Mouse (Mus musculus) bone marrow macrophage, adult 2 months (primary cell): ENCODE data around the gene Zfp607b. TPM values are rescaled to one million over a fixed set of nuclear protein-coding genes. Genes with fewer than 3 reads are reported as not detected.

ENCODE experiments used
- H3K27ac ChIP-seq: 2 replicates; pipeline ENCODE4 v1.5.1; 2012; ENCODE audit warnings: low read depth, low read length; ENCODE audit not compliant: insufficient read depth
- H3K4me1 ChIP-seq: 2 replicates; pipeline ENCODE4 v1.6.1; 2012; ENCODE audit warnings: low read length; ENCODE audit not compliant: control insufficient read depth, insufficient read depth
- H3K4me3 ChIP-seq: 2 replicates; pipeline ENCODE4 v1.5.1; 2012; ENCODE audit warnings: mild to moderate bottlenecking, low read length, moderate library complexity; ENCODE audit not compliant: insufficient read depth
- CTCF ChIP-seq: IDR thresholded peaks from 2 replicates; pipeline ENCODE4 v1.5.1; 2012; ENCODE audit warnings: low read depth, mild to moderate bottlenecking, low read length, moderate library complexity
- POLR2A ChIP-seq: IDR thresholded peaks from 2 replicates; pipeline ENCODE4 v1.6.1; 2012; ENCODE audit warnings: mild to moderate bottlenecking, low read depth, low read length, borderline replicate concordance
- polyA plus RNA-seq: library from polyadenylated mRNA; stranded (reverse); fragments of >200 nt; gene quantifications from 2 replicates; pipeline ENCODE4 v1.2.4, GENCODE M21; 2012; ENCODE audit not compliant: missing spikeins, insufficient read depth, insufficient read length

Gene Zfp607b
- polyA plus RNA-seq, 1 experiment, result 5.6 TPM

DNA sequence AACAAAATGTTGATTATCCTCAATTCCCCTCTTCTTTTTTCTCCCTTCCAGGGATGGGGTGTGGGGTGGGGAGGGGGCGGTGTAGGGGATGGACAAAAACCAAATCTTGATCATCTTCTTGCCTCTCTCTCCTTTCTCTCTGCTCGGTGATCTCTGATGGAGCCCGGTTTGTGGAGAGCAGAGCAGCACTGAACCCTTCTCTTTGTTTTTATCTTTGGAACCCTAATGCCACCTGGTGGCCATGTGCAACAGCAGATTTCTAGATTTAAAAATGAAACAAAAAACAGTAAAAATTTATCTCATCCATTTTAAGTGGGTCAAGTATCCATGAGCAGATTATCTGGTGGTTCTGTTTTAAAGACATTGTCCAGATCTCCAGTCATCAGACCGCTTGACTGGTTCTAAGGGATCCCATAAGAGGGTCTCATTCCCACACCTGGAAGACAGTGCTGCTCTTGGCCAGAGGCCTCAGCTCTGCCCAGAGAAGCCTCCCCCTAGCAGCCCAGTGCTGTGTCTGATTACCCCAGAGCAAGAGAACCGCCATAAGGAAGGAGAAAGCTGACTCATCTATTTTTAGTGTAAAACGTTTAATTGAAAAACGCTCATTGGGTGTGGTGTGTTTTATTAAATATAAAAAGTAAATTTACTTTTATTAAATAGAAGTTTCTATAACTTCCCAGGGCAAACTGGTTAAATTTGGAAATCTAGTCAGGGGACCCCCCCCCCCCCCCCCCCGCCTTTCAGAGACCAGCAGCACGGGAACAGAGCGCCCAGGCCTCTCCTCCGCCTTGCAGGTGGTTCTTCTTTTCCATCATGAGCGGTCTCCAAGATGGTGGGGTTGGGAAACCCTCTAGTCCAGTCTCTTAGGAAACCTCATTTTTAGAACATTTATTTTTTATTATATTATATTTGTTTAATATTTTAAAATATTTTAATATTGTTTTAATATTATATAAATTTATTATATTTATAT is 36.7 kb downstream of the Zfp607b start:
- TF ChIP-seq POLR2A, result no peak
- TF ChIP-seq CTCF, result no peak
- Histone ChIP-seq H3K27ac (no peak overlapping the region), H3K4me3 (no peak overlapping the region), H3K4me1 (no peaks in the 10 kb centered on the region)

GRCm38 (mm10) chr7:27727471-27727870 is 38.3 kb downstream of the Zfp607b start:
- no peak for TF ChIP-seq CTCF
- no peak for TF ChIP-seq POLR2A
- no peak overlapping the region for H3K4me3 ChIP-seq
- H3K27ac ChIP-seq, result no peak overlapping the region
- H3K4me1 ChIP-seq, result peaks cover 5% of the 10 kb centered on the region; the same call in 1 of the 2 replicates

- Histone ChIP-seq H3K4me3 (peak within 1 kb of the TSS; percentile 87), H3K4me1 (peaks cover 15% of the 10 kb centered on the region), H3K27ac (peak within 1 kb of the TSS; percentile 65)
- TF ChIP-seq CTCF, result no peak
- no peak for TF ChIP-seq POLR2A
These were observed 42.2 kb downstream of the Zfp607b start, which contains the start of gene Zfp60 for GRCm38 (mm10) chr7:27731281-27731883. Gene Zfp60 (plus strand): TSS chr7:27731389.

DNA sequence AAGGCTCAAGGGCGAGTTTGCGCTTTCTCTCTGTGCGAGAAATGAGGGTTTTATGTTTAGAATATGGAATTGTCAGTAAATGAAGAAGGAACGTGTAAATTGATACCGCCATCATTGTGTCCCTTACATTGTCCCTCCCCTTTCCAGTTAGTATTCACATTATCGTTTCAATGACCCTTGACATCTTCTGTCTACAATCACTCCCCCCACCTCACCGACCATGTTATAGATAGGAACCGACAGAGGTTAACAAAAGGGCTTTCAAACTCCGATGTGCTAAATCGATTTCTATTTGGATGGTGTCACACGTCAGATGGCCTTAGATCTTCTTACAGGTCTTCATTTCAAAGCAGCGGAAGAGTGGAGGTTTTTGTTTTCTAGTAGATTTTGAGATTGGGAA is 42.8 kb downstream of the Zfp607b start:
- TF ChIP-seq CTCF, result no peak
- no peak for TF ChIP-seq POLR2A
- Histone ChIP-seq H3K27ac (peak overlapping the region; percentile 65; the same call in 1 of the 2 replicates), H3K4me3 (peak overlapping the region; percentile 87), H3K4me1 (peaks cover 15% of the 10 kb centered on the region)

DNA sequence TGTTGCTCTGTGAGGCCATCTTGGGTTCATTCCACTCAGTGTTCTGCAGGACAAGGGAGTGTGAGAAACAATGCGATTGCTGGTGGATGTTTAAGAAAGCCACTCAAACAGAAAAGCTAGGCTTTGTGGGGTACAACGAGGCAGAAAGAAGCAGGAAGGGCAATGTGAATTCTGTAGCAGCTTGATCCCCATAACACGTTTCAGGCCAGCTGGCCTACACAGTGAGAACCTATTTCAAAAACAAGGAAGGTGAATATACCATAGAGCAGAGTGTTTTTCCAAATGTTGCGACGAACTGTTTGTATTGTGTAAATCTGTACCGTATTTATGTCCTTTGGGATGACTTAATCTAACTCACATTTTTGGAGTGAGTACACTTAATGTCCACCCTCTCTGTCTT is 43.4 kb downstream of the Zfp607b start:
- Histone ChIP-seq H3K4me1 (peaks cover 15% of the 10 kb centered on the region), H3K4me3 (0 out of 2 replicates have a peak overlapping the region, but pooled peaks have one; percentile 87), H3K27ac (no peak overlapping the region)
- TF ChIP-seq CTCF (no peak), POLR2A (no peak)

DNA sequence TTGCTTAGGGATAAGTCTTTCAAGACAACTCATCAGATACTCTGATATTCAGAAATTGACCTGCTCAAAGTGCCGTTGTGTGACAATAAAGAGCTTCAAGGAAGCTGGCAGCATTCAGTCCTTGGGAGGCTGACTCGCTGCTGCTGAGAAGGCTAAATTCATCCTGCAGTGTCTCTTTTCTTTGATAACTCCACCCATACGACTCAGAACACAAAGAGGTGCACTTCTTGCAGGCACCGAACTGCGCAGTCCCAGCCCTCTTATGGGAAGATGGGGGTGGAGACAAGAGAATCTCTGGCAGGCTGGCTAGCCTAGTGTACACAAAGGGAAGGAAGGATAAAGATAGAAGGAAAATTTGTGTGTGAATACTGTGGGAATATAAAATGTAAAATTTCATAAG is 46.3 kb downstream of the Zfp607b start:
- H3K4me3 ChIP-seq, result no peak overlapping the region
- no peak overlapping the region for H3K27ac ChIP-seq
- peaks cover 15% of the 10 kb centered on the region for H3K4me1 ChIP-seq
- no peak for TF ChIP-seq CTCF
- TF ChIP-seq POLR2A, result no peak

Other genes starting within 250 kb of the Zfp607b start
- gene Sptbn4, start 241.7 kb upstream of the Zfp607b start, polyA plus RNA-seq, result 0.48 and 0.73 TPM in 2 replicates
- gene Blvrb, start 241.4 kb upstream of the Zfp607b start, polyA plus RNA-seq, result 473 and 496 TPM in 2 replicates
- 19.5 and 20.9 TPM in 2 replicates for gene Sertad3, start 215.6 kb upstream of the Zfp607b start, polyA plus RNA-seq
- 22.1 and 24.7 TPM in 2 replicates for gene Sertad1, start 202.4 kb upstream of the Zfp607b start, polyA plus RNA-seq
- gene Prx, start 190.0 kb upstream of the Zfp607b start, polyA plus RNA-seq, result 0.57 and 0.68 TPM in 2 replicates
- gene Hipk4, start 166.1 kb upstream of the Zfp607b start, polyA plus RNA-seq, result 0.43 TPM in 1 of 2 replicates, not detected in the other
- gene Pld3, start 136.1 kb upstream of the Zfp607b start, polyA plus RNA-seq, result 397 TPM in 2 replicates
- 53.6 and 59.8 TPM in 2 replicates for gene 2310022A10Rik, start 136.1 kb upstream of the Zfp607b start, polyA plus RNA-seq
- gene Akt2, start 97.8 kb upstream of the Zfp607b start, polyA plus RNA-seq, result 67.1 and 83.5 TPM in 2 replicates
- not detected in 2 replicates for gene Ttc9b, start 35.4 kb upstream of the Zfp607b start, polyA plus RNA-seq
- 12.2 and 12.6 TPM in 2 replicates for gene Map3k10, start 14.7 kb upstream of the Zfp607b start, polyA plus RNA-seq
- gene Zfp60, start 42.0 kb downstream of the Zfp607b start, polyA plus RNA-seq, result 8.3 and 8.9 TPM in 2 replicates
- 8.5 and 9.0 TPM in 2 replicates for gene Zfp626, start 117.9 kb downstream of the Zfp607b start, polyA plus RNA-seq
- 2.7 and 3.1 TPM in 2 replicates for gene Zfp59, start 149.3 kb downstream of the Zfp607b start, polyA plus RNA-seq
- gene Zfp607a, start 168.2 kb downstream of the Zfp607b start, polyA plus RNA-seq, result 6.5 and 7.8 TPM in 2 replicates
- 8.4 and 9.4 TPM in 2 replicates for gene Zfp974, start 240.1 kb downstream of the Zfp607b start, polyA plus RNA-seq